Mouse (Mus musculus): ENCODE data around the gene Spag8. TPM values are rescaled to one million over a fixed set of nuclear protein-coding genes. Genes with fewer than 3 reads are reported as not detected.

The Spag8 gene
- 0.74 and 1.2 TPM in 2 replicates for polyA plus RNA-seq (2014; fragmentation: Nextera tagmentation; extraction: Ambion mirVana)

DNA sequence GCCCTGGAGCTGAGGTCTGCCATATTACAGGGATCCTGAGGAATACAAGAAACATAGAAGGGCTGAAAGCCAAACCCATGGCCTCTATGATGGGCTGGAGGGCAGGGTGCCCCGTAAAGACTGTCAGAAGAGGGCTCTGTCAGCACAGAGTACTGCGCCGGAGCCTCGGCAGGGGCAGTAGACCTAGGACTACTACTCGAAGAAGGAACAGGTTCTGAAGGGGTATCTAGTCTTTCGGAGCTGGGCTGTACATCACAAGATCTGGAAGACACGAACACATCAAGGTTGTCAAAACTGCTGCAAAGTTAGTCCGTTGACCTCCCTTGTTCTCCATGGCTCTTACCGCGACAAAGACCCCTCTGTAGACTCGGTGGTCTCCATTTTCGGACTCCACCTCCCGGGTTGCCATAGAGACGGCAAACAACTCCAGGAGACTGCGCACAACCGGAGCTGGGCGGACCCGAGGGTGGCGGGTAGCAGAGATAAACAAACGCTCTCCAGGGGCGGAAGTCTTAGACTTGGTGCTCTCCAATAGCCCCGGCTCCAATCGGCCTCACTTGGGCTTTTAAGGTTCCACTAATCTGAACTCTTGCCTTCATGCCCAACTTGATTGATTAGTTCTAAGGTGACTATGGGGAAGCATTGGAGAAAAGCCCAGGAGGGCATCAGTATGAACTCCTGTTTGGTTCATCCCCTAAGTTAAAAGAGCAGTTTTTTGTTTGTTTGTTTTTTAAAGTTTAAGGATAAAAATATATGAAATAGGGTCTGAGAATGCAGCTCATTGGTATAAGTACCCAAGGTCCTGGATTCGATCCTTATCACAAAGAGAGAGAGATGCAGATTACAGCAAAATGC lies at the start of gene Spag8:
Spag8 (minus strand) TSS at position 434 of the 855 bp plus-strand sequence.
- DNase-seq (ENCODE audit: low spot score) (peak; percentile 69), ATAC-seq (replicated peaks; ENCODE audit: low FRiP score, low TSS enrichment, low read depth) (no peak)
- Histone ChIP-seq H3K27ac (ENCODE audit: low read depth) (no peak within 1 kb of the TSS), H3K9me3 (ENCODE audit: control insufficient read depth, low read length) (peaks cover 7% of the 10 kb centered on the region), H3K27me3 (replicated peaks; ENCODE audit: control insufficient read depth, insufficient read depth, low read length) (no peaks in the 10 kb centered on the region), H3K4me3 (ENCODE audit: low read depth, low read length) (peak within 1 kb of the TSS; percentile 22), H3K4me2 (ENCODE audit: low read length) (peak within 1 kb of the TSS; percentile 45), H3K4me1 (replicated peaks; ENCODE audit: control insufficient read depth, insufficient read depth, low read length) (peaks cover 7% of the 10 kb centered on the region), H3K36me3 (ENCODE audit: control insufficient read depth, insufficient read depth, low read length) (0 out of 2 replicates have a peak, but pooled peaks cover 4% of the 10 kb centered on the region), H3K9ac (ENCODE audit: low read length) (no peak within 1 kb of the TSS)
- WGBS, result 20% methylated on average over 24 of the region's 24 CpGs

DNA sequence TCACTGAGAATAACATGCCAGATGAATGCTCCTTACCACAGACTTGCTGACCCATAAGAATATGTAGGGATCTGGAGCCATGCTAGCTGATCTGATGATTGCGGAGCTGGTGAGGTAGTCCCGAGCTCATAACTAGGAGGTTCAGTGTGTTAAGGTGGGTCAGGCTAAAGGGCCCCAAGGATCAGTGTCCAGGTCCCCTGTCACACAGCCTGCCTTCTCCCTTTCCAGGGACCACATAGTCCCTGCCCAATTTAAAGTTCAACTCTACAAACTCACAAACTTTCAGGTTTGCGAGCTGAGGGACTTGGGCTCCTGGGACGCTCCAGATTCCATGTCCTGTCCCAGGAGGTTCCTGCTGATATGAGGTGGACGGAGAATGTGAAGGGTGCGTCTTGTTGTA lies 47.3 kb upstream of the Spag8 start, which contains the start of gene Olfr70:
Olfr70 (minus strand) TSS at position 101 of the 400 bp plus-strand sequence.
- H3K9me3 ChIP-seq (ENCODE audit: control insufficient read depth, low read length), result no peaks in the 10 kb centered on the region
- no peak within 1 kb of the TSS for H3K4me3 ChIP-seq (ENCODE audit: low read depth, low read length)
- no peak within 1 kb of the TSS for H3K9ac ChIP-seq (ENCODE audit: low read length)
- DNase-seq (ENCODE audit: low spot score) (no peak), ATAC-seq (replicated peaks; ENCODE audit: low FRiP score, low TSS enrichment, low read depth) (no peak)
- no peaks in the 10 kb centered on the region for H3K4me1 ChIP-seq (replicated peaks; ENCODE audit: control insufficient read depth, insufficient read depth, low read length)
- H3K27me3 ChIP-seq (replicated peaks; ENCODE audit: control insufficient read depth, insufficient read depth, low read length), result no peaks in the 10 kb centered on the region
- H3K36me3 ChIP-seq (ENCODE audit: control insufficient read depth, insufficient read depth, low read length), result no peaks in the 10 kb centered on the region
- no peak within 1 kb of the TSS for H3K4me2 ChIP-seq (ENCODE audit: low read length)
- whole genome bisulfite sequencing, result 85% methylated on average over 6 of the region's 6 CpGs
- H3K27ac ChIP-seq (ENCODE audit: low read depth), result no peak within 1 kb of the TSS

DNA sequence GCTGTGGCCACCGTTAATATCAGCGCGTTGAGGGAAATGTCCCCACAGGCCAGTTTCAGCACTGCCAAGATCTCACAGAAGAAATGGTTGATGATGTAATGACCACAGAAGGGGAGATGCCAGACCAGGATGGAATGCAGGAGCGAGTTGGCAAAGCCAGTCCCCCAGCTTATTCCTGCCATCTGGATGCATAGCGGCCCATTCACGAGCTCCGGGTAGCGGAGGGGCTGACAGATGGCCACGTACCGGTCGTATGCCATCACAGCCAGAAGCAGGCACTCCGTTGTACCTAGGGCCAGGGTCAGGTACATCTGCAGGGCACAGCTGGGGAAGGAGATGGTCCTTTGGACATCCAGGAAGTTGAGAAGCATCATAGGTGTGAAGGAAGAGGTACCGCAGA lies 43.2 kb upstream of the Spag8 start:
- ATAC-seq (replicated peaks; ENCODE audit: low FRiP score, low TSS enrichment, low read depth) (no peak), DNase-seq (ENCODE audit: low spot score) (no peak)
- Histone ChIP-seq H3K9ac (ENCODE audit: low read length) (no peak overlapping the region), H3K27me3 (replicated peaks; ENCODE audit: control insufficient read depth, insufficient read depth, low read length) (no peaks in the 10 kb centered on the region), H3K4me2 (ENCODE audit: low read length) (no peak overlapping the region), H3K4me1 (replicated peaks; ENCODE audit: control insufficient read depth, insufficient read depth, low read length) (no peaks in the 10 kb centered on the region), H3K4me3 (ENCODE audit: low read depth, low read length) (no peak overlapping the region), H3K27ac (ENCODE audit: low read depth) (no peak overlapping the region), H3K36me3 (ENCODE audit: control insufficient read depth, insufficient read depth, low read length) (no peaks in the 10 kb centered on the region), H3K9me3 (ENCODE audit: control insufficient read depth, low read length) (no peaks in the 10 kb centered on the region)
- WGBS, result 92% methylated on average over 13 of the region's 13 CpGs

DNA sequence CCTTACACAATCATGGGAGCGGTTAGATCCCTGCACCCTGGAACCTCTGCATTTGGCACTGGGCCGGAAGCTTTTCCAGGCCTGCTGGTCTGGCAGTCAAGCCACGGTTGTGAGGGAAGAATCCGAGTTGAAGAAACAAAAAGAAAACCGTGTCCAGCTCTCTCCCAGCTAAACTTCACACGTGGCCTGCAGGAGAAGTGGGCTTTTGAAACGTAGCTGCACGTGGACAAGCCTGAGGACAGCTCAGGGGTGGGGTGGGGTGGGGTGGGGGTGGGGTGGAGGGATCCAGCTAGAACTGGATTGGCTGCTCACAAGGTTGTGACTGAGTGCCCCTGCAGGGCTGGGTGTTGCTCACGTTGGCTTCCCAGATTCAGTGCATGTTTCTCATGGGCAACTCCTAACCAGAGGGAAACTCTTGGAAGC lies 41.9 kb upstream of the Spag8 start:
- Histone ChIP-seq H3K9ac (ENCODE audit: low read length) (no peak overlapping the region), H3K4me2 (ENCODE audit: low read length) (no peak overlapping the region), H3K36me3 (ENCODE audit: control insufficient read depth, insufficient read depth, low read length) (0 out of 2 replicates have a peak, but pooled peaks cover under 1% of the 10 kb centered on the region), H3K9me3 (ENCODE audit: control insufficient read depth, low read length) (no peaks in the 10 kb centered on the region), H3K4me1 (replicated peaks; ENCODE audit: control insufficient read depth, insufficient read depth, low read length) (no peaks in the 10 kb centered on the region), H3K27ac (ENCODE audit: low read depth) (no peak overlapping the region), H3K4me3 (ENCODE audit: low read depth, low read length) (no peak overlapping the region), H3K27me3 (replicated peaks; ENCODE audit: control insufficient read depth, insufficient read depth, low read length) (no peaks in the 10 kb centered on the region)
- WGBS, result 24% methylated on average over 9 of the region's 9 CpGs
- no peak for ATAC-seq (replicated peaks; ENCODE audit: low FRiP score, low TSS enrichment, low read depth)
- DNase-seq (ENCODE audit: low spot score), result peak; percentile 57

DNA sequence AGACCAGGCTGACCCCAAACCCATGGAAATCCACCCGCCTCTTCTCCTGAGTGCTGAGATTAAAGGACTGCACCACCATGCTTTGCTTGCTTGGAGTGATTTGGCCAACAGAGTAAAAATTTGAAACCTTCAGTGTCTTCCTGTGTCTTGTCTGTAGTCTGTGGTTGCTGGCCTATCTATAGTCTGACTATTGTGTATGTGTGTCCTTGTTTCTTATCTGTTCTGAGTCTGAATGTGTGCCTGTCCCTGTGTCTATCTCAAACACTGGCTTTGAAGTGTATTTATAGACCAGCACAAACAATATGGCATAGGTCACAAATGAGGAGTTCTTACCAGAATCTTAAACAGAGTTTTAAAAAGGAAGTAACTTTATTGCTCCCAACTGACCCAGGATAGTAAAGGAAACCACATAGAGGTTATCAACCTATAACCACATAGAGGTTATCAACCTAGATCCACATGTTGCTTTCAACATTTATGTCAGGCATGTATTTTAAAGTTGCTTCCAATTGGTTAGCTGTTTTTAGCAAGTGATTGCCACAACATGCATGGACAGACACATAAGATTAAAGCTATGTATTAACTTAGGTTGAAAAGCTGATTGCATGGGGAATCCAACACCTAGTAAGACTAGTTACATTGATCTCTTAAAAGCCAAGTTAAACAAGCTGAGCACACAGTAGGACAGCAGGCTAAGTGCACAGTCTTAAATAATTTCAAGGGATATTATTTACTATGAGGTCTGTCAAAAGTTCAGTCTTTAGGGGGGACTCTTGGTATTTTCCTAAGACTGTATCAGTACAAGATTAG lies 41.2 kb upstream of the Spag8 start:
- H3K36me3 ChIP-seq (ENCODE audit: control insufficient read depth, insufficient read depth, low read length), result peaks cover 4% of the 10 kb centered on the region
- no peaks in the 10 kb centered on the region for H3K27me3 ChIP-seq (replicated peaks; ENCODE audit: control insufficient read depth, insufficient read depth, low read length)
- ATAC-seq (replicated peaks; ENCODE audit: low FRiP score, low TSS enrichment, low read depth) (no peak), DNase-seq (ENCODE audit: low spot score) (no peak)
- H3K9me3 ChIP-seq (ENCODE audit: control insufficient read depth, low read length), result no peaks in the 10 kb centered on the region
- H3K4me1 ChIP-seq (replicated peaks; ENCODE audit: control insufficient read depth, insufficient read depth, low read length), result no peaks in the 10 kb centered on the region
- H3K27ac ChIP-seq (ENCODE audit: low read depth), result no peak overlapping the region
- H3K9ac ChIP-seq (ENCODE audit: low read length), result no peak overlapping the region
- 93% methylated on average over 1 of the region's 1 CpGs for WGBS
- H3K4me3 ChIP-seq (ENCODE audit: low read depth, low read length), result no peak overlapping the region
- H3K4me2 ChIP-seq (ENCODE audit: low read length), result no peak overlapping the region

DNA sequence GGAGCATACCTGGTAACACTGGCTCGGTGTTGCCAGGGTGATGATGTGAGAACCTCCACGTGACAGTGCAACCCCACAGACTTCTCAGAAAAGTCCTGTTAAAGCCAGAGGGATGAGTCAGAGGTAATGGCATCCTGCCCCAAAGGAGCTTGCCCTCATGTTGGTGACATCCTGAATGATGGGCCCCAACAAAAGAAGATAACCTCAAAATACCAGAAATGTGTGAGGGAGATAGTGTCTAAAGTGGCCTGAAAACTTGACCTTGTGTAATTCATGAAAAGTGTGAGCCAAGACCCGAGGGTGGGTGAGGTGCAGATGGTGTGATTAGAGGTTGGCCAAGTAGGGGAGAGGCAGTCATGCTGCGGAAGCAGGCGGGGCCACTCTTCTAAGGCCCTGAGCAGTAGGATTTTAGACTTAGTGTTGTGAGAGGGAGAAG lies 40.4 kb upstream of the Spag8 start:
- ATAC-seq (replicated peaks; ENCODE audit: low FRiP score, low TSS enrichment, low read depth), result no peak
- WGBS, result 66% methylated on average over 5 of the region's 5 CpGs

DNA sequence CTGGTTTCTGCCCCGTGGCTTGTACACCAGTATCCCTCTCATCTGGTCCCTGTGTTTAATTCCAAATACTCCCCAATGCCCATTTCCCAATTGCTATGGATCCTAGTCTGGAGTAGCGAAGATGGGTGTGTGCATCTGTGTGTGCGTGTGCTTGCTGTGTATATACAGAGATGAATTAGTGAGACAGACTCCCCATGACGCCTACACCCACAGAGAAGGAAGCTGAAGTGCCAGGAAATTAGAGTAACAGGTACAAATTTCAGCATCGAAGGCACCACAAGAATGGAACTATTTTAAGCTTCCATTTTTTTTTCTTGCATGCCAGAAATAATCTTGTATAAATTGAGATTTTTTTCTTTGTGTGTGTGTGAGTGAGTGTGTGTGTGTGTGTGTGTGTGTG lies 37.6 kb upstream of the Spag8 start:
- H3K36me3 ChIP-seq (ENCODE audit: control insufficient read depth, insufficient read depth, low read length), result peaks cover 24% of the 10 kb centered on the region
- DNase-seq (ENCODE audit: low spot score) (no peak), ATAC-seq (replicated peaks; ENCODE audit: low FRiP score, low TSS enrichment, low read depth) (no peak)
- no peaks in the 10 kb centered on the region for H3K9me3 ChIP-seq (ENCODE audit: control insufficient read depth, low read length)
- H3K27me3 ChIP-seq (replicated peaks; ENCODE audit: control insufficient read depth, insufficient read depth, low read length), result no peaks in the 10 kb centered on the region
- no peaks in the 10 kb centered on the region for H3K4me1 ChIP-seq (replicated peaks; ENCODE audit: control insufficient read depth, insufficient read depth, low read length)
- no peak overlapping the region for H3K9ac ChIP-seq (ENCODE audit: low read length)
- no peak overlapping the region for H3K27ac ChIP-seq (ENCODE audit: low read depth)
- H3K4me2 ChIP-seq (ENCODE audit: low read length), result no peak overlapping the region
- WGBS, result 79% methylated on average over 5 of the region's 5 CpGs
- no peak overlapping the region for H3K4me3 ChIP-seq (ENCODE audit: low read depth, low read length)

More for the DNA sequence above, 40.4 kb upstream of the Spag8 start:
- no peak overlapping the region for H3K27ac ChIP-seq (ENCODE audit: low read depth)
- H3K4me2 ChIP-seq (ENCODE audit: low read length), result no peak overlapping the region
- no peaks in the 10 kb centered on the region for H3K4me1 ChIP-seq (replicated peaks; ENCODE audit: control insufficient read depth, insufficient read depth, low read length)
- peaks cover 8% of the 10 kb centered on the region for H3K36me3 ChIP-seq (ENCODE audit: control insufficient read depth, insufficient read depth, low read length)
- H3K9me3 ChIP-seq (ENCODE audit: control insufficient read depth, low read length), result no peaks in the 10 kb centered on the region
- no peak overlapping the region for H3K9ac ChIP-seq (ENCODE audit: low read length)
- no peak overlapping the region for H3K4me3 ChIP-seq (ENCODE audit: low read depth, low read length)
- no peaks in the 10 kb centered on the region for H3K27me3 ChIP-seq (replicated peaks; ENCODE audit: control insufficient read depth, insufficient read depth, low read length)
- DNase-seq (ENCODE audit: low spot score), result no peak

DNA sequence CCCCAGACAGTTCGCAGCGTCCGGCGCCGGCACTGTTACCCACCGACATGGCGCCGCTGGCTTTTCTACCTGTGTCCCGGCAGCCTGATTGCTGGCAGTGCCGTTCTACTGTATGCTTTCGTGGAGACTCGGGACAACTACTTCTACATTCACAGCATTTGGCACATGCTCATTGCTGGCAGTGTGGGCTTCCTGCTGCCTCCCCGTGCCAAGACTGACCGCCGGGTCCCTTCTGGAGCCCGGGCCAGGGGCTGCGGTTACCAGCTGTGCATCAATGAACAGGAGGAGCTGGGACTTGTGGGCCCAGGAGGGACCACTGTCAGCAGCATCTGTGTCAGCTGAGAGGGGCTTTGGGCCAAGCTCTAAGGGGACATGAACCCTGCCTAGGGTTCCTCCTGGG lies 36.6 kb upstream of the Spag8 start:
- Histone ChIP-seq H3K27me3 (replicated peaks; ENCODE audit: control insufficient read depth, insufficient read depth, low read length) (no peaks in the 10 kb centered on the region), H3K9me3 (ENCODE audit: control insufficient read depth, low read length) (no peaks in the 10 kb centered on the region), H3K27ac (ENCODE audit: low read depth) (no peak overlapping the region), H3K9ac (ENCODE audit: low read length) (no peak overlapping the region), H3K4me3 (ENCODE audit: low read depth, low read length) (no peak overlapping the region), H3K4me2 (ENCODE audit: low read length) (no peak overlapping the region), H3K36me3 (ENCODE audit: control insufficient read depth, insufficient read depth, low read length) (peaks cover 31% of the 10 kb centered on the region), H3K4me1 (replicated peaks; ENCODE audit: control insufficient read depth, insufficient read depth, low read length) (no peaks in the 10 kb centered on the region)
- 94% methylated on average over 17 of the region's 17 CpGs for WGBS
- ATAC-seq (replicated peaks; ENCODE audit: low FRiP score, low TSS enrichment, low read depth), result no peak
- DNase-seq (ENCODE audit: low spot score), result no peak
